Mouse (Mus musculus) C2C12 (cell line): ENCODE data around the gene Tinagl1.

Source experiments
- CTCF ChIP-seq: IDR thresholded peaks from one replicate; pipeline ENCODE4 v1.5.1; 2011; ENCODE audit not compliant: control insufficient read depth, insufficient read depth, insufficient read length
- MAX ChIP-seq: IDR thresholded peaks from one replicate; pipeline ENCODE4 v1.6.1; 2011; ENCODE audit warnings: mild to moderate bottlenecking, control low read depth
- MYOG ChIP-seq: IDR thresholded peaks from one replicate; pipeline ENCODE4 v1.6.1; 2011; ENCODE audit not compliant: control insufficient read depth, insufficient read length; ENCODE audit errors: extremely low read depth
- USF1 ChIP-seq: IDR thresholded peaks from one replicate; pipeline ENCODE4 v1.6.1; 2011; ENCODE audit warnings: low read depth, mild to moderate bottlenecking, control low read depth, moderate library complexity

- no peak for TF ChIP-seq USF1
- TF ChIP-seq CTCF, result no peak
- TF ChIP-seq MAX, result no peak
- no peak for TF ChIP-seq MYOG
Measured at GRCm38 (mm10) chr4:130173060-130173822, 1.7 kb downstream of the Tinagl1 start.
